Mouse (Mus musculus): ENCODE results near the gene Wnt11. TPM values are rescaled to one million over a fixed set of nuclear protein-coding genes. Genes with fewer than 3 reads are reported as not detected.

The Wnt11 gene
- polyA plus RNA-seq, 1 experiment from 2014 or later: 7.0 TPM

DNA sequence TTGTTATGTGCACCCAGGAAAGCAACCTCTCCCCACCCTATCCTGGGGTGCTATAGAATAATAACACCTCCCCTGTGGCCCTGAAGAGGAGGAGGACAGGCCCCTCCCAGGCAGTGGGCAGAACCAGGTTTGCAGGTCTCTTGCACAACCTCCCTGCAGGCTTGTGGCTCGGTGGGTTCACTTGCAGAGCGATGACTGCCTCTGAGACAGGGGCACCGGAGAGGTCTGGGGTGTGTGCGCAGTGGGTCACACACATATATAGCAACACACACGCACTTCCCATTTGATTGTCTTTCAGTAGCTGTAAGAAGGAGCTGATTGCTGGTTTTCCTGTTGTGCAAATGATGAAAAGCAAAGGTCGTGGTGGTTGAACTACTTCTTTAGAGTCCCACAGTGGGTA is 3.6 kb upstream of the Wnt11 start:
- Histone ChIP-seq H3K9ac (no peak overlapping the region), H3K27me3 (peaks cover 70% of the 10 kb centered on the region), H3K9me3 (replicated peaks) (no peaks in the 10 kb centered on the region), H3K4me2 (no peak overlapping the region), H3K4me1 (replicated peaks) (peaks cover 23% of the 10 kb centered on the region), H3K36me3 (no peaks in the 10 kb centered on the region), H3K27ac (no peak overlapping the region), H3K4me3 (no peak overlapping the region)
- no peak for ATAC-seq (replicated peaks; ENCODE audit: insufficient number of reproducible peaks, insufficient read depth, low FRiP score, low read depth)
- WGBS: 70% methylated on average over 6 of the region's 6 CpGs

DNA sequence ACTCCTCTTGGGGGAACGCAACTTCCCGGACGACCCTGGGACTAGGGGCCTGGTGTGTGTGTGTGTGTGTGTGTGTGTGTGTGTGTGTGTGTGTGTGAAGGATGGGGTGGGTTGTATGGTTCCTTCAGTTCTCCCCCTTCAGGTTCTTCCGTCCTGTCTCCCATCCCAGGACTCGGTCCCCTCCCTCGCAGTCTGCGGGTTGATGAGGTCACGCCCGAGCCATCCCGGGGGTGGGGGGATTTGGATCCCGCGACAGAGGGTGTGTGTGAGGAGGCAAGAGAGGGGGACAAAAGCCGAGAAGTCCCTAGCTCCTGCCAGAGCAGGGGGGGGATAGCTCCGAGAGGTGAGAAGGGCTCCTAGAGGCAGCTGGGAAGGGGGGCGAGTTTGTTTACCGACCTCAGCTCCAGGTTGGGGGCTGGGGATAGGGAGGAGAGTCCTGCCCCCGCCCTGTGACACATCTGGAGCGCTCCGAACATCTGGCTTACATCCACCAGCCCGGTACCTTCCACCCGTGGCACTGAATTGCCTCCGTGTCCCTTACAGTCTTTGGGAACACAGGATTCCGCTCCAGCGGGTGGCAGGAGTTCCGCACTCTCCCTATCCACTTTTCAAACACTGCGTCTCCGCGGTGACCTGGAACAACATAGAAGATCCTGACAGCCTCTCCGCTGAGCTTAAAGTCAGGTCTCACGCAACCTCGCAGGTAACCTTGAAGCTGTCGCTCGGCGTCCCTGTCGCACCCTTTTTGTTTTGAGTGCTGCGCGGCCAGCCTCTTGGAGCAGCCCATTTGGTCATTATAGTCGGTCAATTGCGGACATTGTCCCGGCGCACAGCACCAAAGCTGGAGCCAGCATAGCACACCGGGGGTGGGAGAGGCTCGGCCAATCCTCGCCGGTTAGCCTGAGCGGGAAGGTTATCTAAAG is 868 bp downstream of the Wnt11 start:
- H3K27me3 ChIP-seq: peaks cover 61% of the 10 kb centered on the region
- no peak for ATAC-seq (replicated peaks; ENCODE audit: insufficient number of reproducible peaks, insufficient read depth, low FRiP score, low read depth)
- H3K9ac ChIP-seq: peak overlapping the region; percentile 60
- peak overlapping the region; percentile 61 for H3K4me3 ChIP-seq
- peak overlapping the region; percentile 98 for H3K4me2 ChIP-seq
- H3K27ac ChIP-seq: no peak overlapping the region
- H3K4me1 ChIP-seq (replicated peaks): peaks cover 64% of the 10 kb centered on the region
- under 1% methylated on average over 45 of the region's 46 CpGs for WGBS
- no peaks in the 10 kb centered on the region for H3K9me3 ChIP-seq (replicated peaks)
- H3K36me3 ChIP-seq: no peaks in the 10 kb centered on the region

DNA sequence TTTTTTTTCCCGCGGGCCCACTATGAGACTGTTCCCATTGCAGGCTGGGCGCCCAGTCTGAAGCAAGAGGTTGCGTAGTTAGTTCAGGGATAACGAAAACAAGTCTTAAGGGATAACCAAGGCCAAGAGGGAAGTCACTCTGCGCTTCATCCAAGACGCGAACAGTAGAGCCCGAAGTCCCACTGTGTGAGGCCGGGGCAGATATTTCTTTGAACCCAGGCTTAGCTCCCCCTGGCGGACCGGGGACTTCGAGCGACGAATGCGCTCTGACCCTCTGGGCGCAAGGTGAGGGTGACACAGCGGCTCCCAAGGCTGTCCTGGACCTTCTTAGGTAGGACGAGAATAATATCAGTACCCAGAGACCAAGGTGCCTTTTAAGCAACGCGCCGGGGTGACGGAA is 1.7 kb downstream of the Wnt11 start:
- WGBS: 3% methylated on average over 23 of the region's 23 CpGs
- Histone ChIP-seq H3K27ac (no peak overlapping the region), H3K4me2 (peak overlapping the region; percentile 98), H3K4me1 (replicated peaks) (peaks cover 72% of the 10 kb centered on the region), H3K27me3 (peaks cover 53% of the 10 kb centered on the region), H3K9ac (peak overlapping the region; percentile 60; the same call in 1 of the 2 replicates), H3K4me3 (peak overlapping the region; percentile 61), H3K36me3 (no peaks in the 10 kb centered on the region), H3K9me3 (replicated peaks) (no peaks in the 10 kb centered on the region)
- ATAC-seq (replicated peaks; ENCODE audit: insufficient number of reproducible peaks, insufficient read depth, low FRiP score, low read depth): no peak

DNA sequence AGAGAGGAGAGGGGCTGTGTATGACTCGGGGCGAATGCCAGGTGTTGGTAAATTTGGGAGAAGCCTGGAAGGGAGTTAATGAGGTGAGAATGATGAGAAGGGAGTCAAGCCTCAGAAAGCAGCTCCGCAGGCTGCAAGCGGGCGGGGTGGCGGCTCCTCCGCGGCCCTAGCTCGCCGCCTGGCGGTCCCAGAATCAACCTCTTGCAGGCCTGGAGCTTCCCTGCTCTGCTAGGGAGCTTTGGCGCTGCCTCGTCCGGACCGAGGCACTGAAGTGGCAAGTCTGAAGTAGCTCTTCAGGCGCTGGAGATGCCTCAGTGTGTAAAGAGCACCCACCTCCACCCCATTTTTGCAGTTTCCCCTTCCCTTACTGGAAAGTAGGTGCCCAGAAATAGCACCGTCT is 3.0 kb downstream of the Wnt11 start:
- peaks cover 42% of the 10 kb centered on the region for H3K27me3 ChIP-seq
- no peak overlapping the region for H3K27ac ChIP-seq
- H3K4me3 ChIP-seq: peak overlapping the region; percentile 61
- no peaks in the 10 kb centered on the region for H3K9me3 ChIP-seq (replicated peaks)
- no peaks in the 10 kb centered on the region for H3K36me3 ChIP-seq
- peak; percentile 44; the same call in 1 of the 2 replicates for ATAC-seq (replicated peaks; ENCODE audit: insufficient number of reproducible peaks, insufficient read depth, low FRiP score, low read depth)
- H3K4me2 ChIP-seq: peak overlapping the region; percentile 98
- under 1% methylated on average over 17 of the region's 17 CpGs for WGBS
- peaks cover 75% of the 10 kb centered on the region for H3K4me1 ChIP-seq (replicated peaks)
- peak overlapping the region; percentile 32; the same call in 1 of the 2 replicates for H3K9ac ChIP-seq

DNA sequence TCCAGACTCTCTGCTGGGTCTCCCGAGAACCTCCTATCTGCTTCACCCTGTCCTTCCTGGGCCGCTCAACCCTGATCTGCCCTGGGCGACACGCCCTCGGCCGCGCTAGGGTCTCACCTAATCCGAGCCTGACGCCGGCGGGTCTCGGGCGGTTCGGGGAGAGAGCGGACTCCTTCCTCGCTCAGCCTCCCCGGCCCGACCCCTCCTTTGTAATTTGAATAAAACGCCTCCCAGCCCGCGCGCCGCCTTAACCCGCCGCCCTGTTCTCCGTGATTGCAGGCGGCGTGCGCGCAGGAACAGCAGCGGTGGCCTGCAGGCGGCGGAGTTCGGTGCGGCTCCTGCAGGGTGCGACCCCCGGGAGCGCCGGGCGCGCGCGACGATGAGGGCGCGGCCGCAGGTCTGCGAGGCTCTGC is 3.8 kb downstream of the Wnt11 start:
- 0 out of 2 replicates have a peak overlapping the region, but pooled peaks have one; percentile 4 for H3K27ac ChIP-seq
- H3K4me1 ChIP-seq (replicated peaks): peaks cover 82% of the 10 kb centered on the region
- ATAC-seq (replicated peaks; ENCODE audit: insufficient number of reproducible peaks, insufficient read depth, low FRiP score, low read depth): peak; percentile 60

DNA sequence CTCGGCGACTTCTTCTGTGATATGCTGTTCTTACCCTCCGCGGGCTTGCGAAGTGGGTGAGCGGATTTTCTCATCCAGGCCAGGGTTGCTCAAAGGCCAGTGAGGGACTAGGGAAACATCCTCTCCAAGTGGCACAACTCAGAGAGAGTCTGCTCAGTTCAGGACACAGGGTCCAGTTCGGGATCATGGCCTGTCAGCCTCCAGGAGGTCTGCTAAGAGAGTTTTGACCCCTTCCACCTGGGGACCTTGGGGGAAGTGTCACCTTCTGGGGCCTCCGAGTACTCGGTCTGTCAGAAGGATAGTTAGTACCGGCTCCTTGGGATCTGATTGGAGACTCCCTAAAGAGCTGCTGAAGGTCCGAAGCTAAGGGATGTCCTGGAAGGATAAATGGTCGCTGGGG is 4.4 kb downstream of the Wnt11 start:
- H3K27me3 ChIP-seq: peaks cover 30% of the 10 kb centered on the region
- no peaks in the 10 kb centered on the region for H3K36me3 ChIP-seq
- H3K4me2 ChIP-seq: peak overlapping the region; percentile 98
- H3K9me3 ChIP-seq (replicated peaks): no peaks in the 10 kb centered on the region
- peak overlapping the region; percentile 61 for H3K4me3 ChIP-seq
- WGBS: 7% methylated on average over 12 of the region's 12 CpGs
- H3K27ac ChIP-seq: no peak overlapping the region
- ATAC-seq (replicated peaks; ENCODE audit: insufficient number of reproducible peaks, insufficient read depth, low FRiP score, low read depth): no peak
- H3K4me1 ChIP-seq (replicated peaks): peaks cover 87% of the 10 kb centered on the region
- peak overlapping the region; percentile 56 for H3K9ac ChIP-seq

More for the DNA sequence above, 3.8 kb downstream of the Wnt11 start:
- no peaks in the 10 kb centered on the region for H3K9me3 ChIP-seq (replicated peaks)
- H3K27me3 ChIP-seq: peaks cover 35% of the 10 kb centered on the region
- no peaks in the 10 kb centered on the region for H3K36me3 ChIP-seq
- H3K9ac ChIP-seq: peak overlapping the region; percentile 56
- under 1% methylated on average over 48 of the region's 48 CpGs for WGBS
- H3K4me2 ChIP-seq: peak overlapping the region; percentile 98
- H3K4me3 ChIP-seq: peak overlapping the region; percentile 61

DNA sequence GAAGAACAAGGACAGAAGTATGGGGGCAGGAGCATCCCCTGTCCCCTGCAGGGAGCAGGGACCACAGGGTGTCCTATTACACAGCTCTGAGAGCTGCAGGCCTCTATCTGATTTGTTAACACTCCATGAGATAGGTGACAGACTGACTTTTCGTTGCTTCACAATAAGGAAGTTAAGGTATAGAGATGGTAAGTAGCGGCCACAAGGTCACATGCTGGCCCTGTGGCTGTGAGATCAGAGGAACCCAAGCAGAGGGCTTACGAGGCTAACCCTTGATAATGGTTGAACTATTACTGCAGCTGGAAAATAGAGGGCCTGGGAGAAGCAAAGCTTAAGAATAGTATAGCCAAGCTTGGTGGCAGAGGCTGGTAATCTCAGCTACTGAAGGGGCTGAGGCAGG is 5.9 kb downstream of the Wnt11 start:
- ATAC-seq (replicated peaks; ENCODE audit: insufficient number of reproducible peaks, insufficient read depth, low FRiP score, low read depth): no peak
- peaks cover 76% of the 10 kb centered on the region for H3K4me1 ChIP-seq (replicated peaks)

DNA sequence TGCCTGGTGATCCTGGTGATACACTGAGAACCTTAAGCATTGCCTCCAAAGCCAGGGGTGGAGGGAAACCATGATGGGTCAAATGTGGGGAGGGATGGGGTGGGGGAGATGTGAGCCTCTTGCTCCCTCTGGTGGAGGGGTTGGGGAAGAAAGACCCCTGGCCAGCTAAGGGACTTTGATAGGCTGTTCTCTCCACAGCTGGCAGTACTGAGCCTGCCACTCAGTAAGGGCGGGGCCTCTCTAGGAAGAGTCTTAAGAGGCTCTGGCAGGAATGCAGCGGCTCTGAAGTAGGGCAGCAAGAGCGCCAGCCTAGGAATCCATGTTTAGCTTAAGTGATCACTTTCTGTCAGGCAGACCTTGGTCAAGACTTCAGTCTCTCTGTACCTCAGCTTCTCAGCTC is 6.9 kb downstream of the Wnt11 start:
- peaks cover 67% of the 10 kb centered on the region for H3K4me1 ChIP-seq (replicated peaks)
- peaks cover 13% of the 10 kb centered on the region for H3K27me3 ChIP-seq
- H3K9me3 ChIP-seq (replicated peaks): no peaks in the 10 kb centered on the region
- no peaks in the 10 kb centered on the region for H3K36me3 ChIP-seq
- no peak overlapping the region for H3K4me2 ChIP-seq
- no peak overlapping the region for H3K27ac ChIP-seq
- ATAC-seq (replicated peaks; ENCODE audit: insufficient number of reproducible peaks, insufficient read depth, low FRiP score, low read depth): no peak
- no peak overlapping the region for H3K4me3 ChIP-seq
- 52% methylated on average over 3 of the region's 3 CpGs for WGBS
- no peak overlapping the region for H3K9ac ChIP-seq

More for the DNA sequence above, 5.9 kb downstream of the Wnt11 start:
- Histone ChIP-seq H3K27ac (no peak overlapping the region), H3K4me3 (no peak overlapping the region), H3K9me3 (replicated peaks) (no peaks in the 10 kb centered on the region), H3K36me3 (no peaks in the 10 kb centered on the region), H3K4me2 (peak overlapping the region; percentile 98; the same call in 1 of the 2 replicates), H3K27me3 (peaks cover 22% of the 10 kb centered on the region), H3K9ac (no peak overlapping the region)
- WGBS: 59% methylated on average over 3 of the region's 3 CpGs

DNA sequence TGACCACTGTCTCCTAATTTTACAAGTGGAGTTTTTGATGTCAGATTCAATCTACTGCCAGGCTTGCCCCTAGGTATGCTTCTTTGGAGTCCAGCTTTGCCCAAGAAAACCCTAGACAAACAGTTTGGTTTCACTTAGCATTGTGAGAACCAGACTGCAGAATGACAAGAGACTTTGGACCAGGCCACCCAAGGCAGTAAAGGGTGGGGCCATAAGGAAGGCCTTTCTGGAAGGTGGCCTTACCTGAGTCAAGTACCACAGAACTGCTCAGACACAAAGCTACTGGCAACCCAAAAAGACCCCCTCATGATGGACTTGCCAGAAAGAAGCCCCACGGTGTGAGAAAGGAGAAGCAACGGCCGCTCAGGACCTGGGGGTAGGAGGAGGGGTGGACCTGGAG is 8.1 kb downstream of the Wnt11 start:
- Histone ChIP-seq H3K9me3 (replicated peaks) (no peaks in the 10 kb centered on the region), H3K9ac (no peak overlapping the region), H3K4me1 (replicated peaks) (peaks cover 55% of the 10 kb centered on the region), H3K27me3 (0 out of 2 replicates have a peak, but pooled peaks cover 3% of the 10 kb centered on the region), H3K4me2 (no peak overlapping the region), H3K27ac (no peak overlapping the region), H3K36me3 (no peaks in the 10 kb centered on the region), H3K4me3 (no peak overlapping the region)
- ATAC-seq (replicated peaks; ENCODE audit: insufficient number of reproducible peaks, insufficient read depth, low FRiP score, low read depth): no peak
- WGBS: 87% methylated on average over 3 of the region's 3 CpGs

DNA sequence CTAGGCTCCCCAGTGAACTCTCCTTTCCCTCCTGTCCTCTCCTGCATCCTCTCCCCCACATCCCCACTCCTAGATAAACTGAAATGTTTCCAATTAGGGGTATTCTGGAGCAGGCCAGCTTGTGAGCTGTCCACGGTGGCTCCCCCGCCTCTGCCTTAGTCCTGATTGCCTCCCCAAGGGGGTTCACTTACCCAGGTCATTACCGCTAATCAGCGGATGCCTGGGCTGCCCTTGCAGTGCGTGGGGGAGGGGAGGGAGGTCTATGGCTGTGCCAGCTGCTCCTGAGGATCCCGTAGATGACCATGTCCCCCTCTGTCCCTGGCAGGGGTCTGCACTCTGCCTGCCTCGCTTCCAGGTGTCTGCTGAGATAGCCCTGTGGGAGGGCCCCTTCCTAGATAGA is 8.7 kb downstream of the Wnt11 start:
- H3K36me3 ChIP-seq: no peaks in the 10 kb centered on the region
- H3K4me1 ChIP-seq (replicated peaks): peaks cover 52% of the 10 kb centered on the region
- H3K9me3 ChIP-seq (replicated peaks): no peaks in the 10 kb centered on the region
- WGBS: 46% methylated on average over 7 of the region's 7 CpGs
- 0 out of 2 replicates have a peak, but pooled peaks cover 3% of the 10 kb centered on the region for H3K27me3 ChIP-seq
- H3K4me3 ChIP-seq: no peak overlapping the region
- no peak overlapping the region for H3K4me2 ChIP-seq
- no peak overlapping the region for H3K27ac ChIP-seq
- no peak for ATAC-seq (replicated peaks; ENCODE audit: insufficient number of reproducible peaks, insufficient read depth, low FRiP score, low read depth)
- no peak overlapping the region for H3K9ac ChIP-seq

DNA sequence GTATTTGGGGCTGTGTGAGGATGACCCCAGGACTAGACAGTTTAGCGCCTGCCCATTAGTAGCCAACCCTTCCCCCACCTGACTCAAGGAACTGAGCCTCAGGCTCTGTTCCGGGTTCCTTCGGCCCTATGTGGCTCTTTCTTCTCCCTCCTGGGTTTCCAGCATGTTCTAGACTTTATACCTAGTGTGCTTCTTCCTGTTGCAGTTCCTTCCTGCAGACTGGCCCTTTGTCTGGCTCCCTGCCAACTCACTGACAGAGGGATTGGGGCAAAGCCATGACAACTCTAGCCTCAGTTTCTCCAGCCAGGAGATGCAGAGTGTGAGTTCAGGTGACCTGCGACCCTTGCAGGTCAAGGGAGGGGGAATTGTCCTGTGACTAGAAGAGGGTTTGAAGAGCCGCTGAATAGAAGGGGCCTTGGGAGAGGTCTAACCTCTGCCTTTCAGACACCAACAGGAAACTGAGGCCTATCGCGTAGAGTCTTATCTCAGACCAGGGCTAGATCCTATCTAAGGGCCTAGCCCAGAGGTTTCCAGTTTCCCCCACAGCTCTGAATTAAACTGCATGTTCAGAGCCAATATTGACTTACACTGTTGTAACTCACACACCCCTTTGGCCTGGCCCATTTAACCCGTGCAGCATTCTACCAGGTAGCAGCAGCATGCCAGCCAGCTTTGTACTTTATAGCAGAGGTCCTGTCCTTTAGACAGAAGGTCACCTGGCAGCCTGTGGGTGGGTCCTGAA is 14.2 kb downstream of the Wnt11 start:
- WGBS: 74% methylated on average over 8 of the region's 8 CpGs
- peaks cover 52% of the 10 kb centered on the region for H3K4me1 ChIP-seq (replicated peaks)

More for the DNA sequence above, 14.2 kb downstream of the Wnt11 start:
- Histone ChIP-seq H3K27me3 (no peaks in the 10 kb centered on the region), H3K27ac (no peak overlapping the region), H3K9ac (no peak overlapping the region), H3K36me3 (no peaks in the 10 kb centered on the region), H3K9me3 (replicated peaks) (no peaks in the 10 kb centered on the region), H3K4me2 (no peak overlapping the region), H3K4me3 (no peak overlapping the region)
- no peak for ATAC-seq (replicated peaks; ENCODE audit: insufficient number of reproducible peaks, insufficient read depth, low FRiP score, low read depth)
